In the genomic region with DNA sequence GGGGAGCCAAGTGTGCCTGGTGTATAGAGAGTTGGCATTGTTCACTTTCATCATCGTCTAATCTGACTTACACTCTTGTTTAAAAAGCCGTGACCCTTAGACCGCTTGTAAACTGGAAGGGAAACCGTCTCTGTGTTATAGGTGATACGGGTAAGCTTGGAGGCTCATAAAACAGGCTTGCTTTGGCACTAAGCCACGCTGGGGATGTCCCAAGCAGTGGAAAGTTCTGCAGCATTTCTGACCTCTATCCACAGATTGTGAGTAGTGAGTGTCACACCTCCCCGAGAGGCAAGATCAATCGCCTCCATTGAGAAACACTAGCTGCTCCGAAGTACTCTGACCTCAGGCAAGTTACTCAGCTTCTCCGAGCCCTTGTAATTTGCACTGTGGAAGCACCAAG, we compare ENCODE assay signal across 15 mouse cellular contexts. TPM values are rescaled to one million over a fixed set of nuclear protein-coding genes. Genes with fewer than 3 reads are reported as not detected.
DNase-seq lines count a peak whose midpoint lies in the region; ATAC-seq and TF ChIP-seq lines count a peak whose summit lies in the region.
"Had no signal": no experiment of that assay in that cellular context is flagged by ENCODE, and none has a peak within 500 bp of the region (broad histone marks: within the 10 kb centered on the region; RNA-seq: fewer than 3 reads in every experiment).

No protein-coding gene starts in this region.

- TF ChIP-seq CTCF in Patski (IDR thresholded peaks at IDR 0.05): no peak
- no peak for TF ChIP-seq CTCF in thymus, adult 2 months (IDR thresholded peaks at IDR 0.05; ENCODE audit: borderline replicate concordance, control insufficient read depth, extremely low read depth, insufficient read depth, low read length, poor library complexity)

- peak; percentile 20 for ATAC-seq in Patski

- in situ Hi-C loops in Patski (cut with MboI; ENCODE audit: low pct_unique_long_range_greater_than_20kb): no loop called here

- CTCF ChIA-PET in Patski (lab: Charles Lee): interaction anchor here (1.2 kb wide), 1 partner anchor 16 kb away, joined by 3 read pairs; no protein-coding TSS in a partner anchor

- no peaks in the 10 kb centered on the region for H3K4me1 ChIP-seq in thymus, adult 2 months (replicated peaks; ENCODE audit: control insufficient read depth, insufficient read depth, low read length)

- no peaks in the 10 kb centered on the region for H3K27me3 ChIP-seq in Patski
- H3K27me3 ChIP-seq in thymus, adult 2 months (ENCODE audit: control insufficient read depth, insufficient read depth, low read length): no peaks in the 10 kb centered on the region
- H3K27me3 ChIP-seq: forebrain, embryonic 12.5 days; megakaryocyte, embryonic 14.5 days had no signal

- H3K27ac ChIP-seq in thymus, adult 2 months (ENCODE audit: control insufficient read depth, insufficient read depth, low read length): no peak overlapping the region
- H3K27ac ChIP-seq: forebrain, embryonic 12.5 days had no signal

- TF ChIP-seq POLR2A in thymus, adult 2 months (IDR thresholded peaks at IDR 0.05; ENCODE audit: control insufficient read depth, extremely low read depth, insufficient read depth, low read length, poor library complexity): no peak

- peak; percentile 40 for DNase-seq in kidney, adult 11 months
- DNase-seq in kidney, adult 18-20 months: no peak
- DNase-seq in Patski (ENCODE audit: low read depth, low spot score): peak; percentile 28
- DNase-seq in gonadal fat pad, adult 2 months (ENCODE audit: low read depth): peak; percentile 85
- DNase-seq in kidney, postnatal 14 days: peak; percentile 42
- no peak for DNase-seq in thymus, postnatal 10 days (ENCODE audit: low spot score in 2 of 2)
- no peak for DNase-seq in cerebellum, postnatal 4 days (ENCODE audit: low spot score in 2 of 2)
- no peak for DNase-seq in thymus, adult 2 months
- DNase-seq: cerebellum, postnatal 10 days; gastrocnemius, postnatal 14 days; lung, adult 2 months; thymus, postnatal 25 days had no signal

- 87% methylated on average over 10 of the region's 10 CpGs for WGBS in thymus, adult 2 months

- no peak overlapping the region for H3K4me3 ChIP-seq in thymus, adult 2 months (ENCODE audit: control insufficient read depth, insufficient read depth, low read length)
- H3K4me3 ChIP-seq: forebrain, embryonic 12.5 days; megakaryocyte, embryonic 14.5 days; myocyte had no signal

- H3K36me3 ChIP-seq in thymus, adult 2 months (ENCODE audit: control insufficient read depth, insufficient read depth, low read length): no peaks in the 10 kb centered on the region
- H3K36me3 ChIP-seq: forebrain, embryonic 12.5 days had no signal

- POLR2A ChIA-PET in Patski (lab: Charles Lee): no interaction called here

RNA-seq across cellular contexts. Expression of gene Chst11, which starts 47.3 kb away (rescaled TPM):
- polyA plus RNA-seq in Patski (2021): 10.3 TPM
- 7.8 and 9.6 TPM in 2 replicates for polyA plus RNA-seq in gonadal fat pad, adult 2 months (2012; rRNA removed)
- 15.5 and 19.4 TPM in 2 replicates for polyA plus RNA-seq in thymus, adult 2 months (2012; rRNA removed)

Comparison
In these comparisons a context has a peak if more than half of its experiments do, and no peak if none do; other contexts are left out.
1. DNase-seq: peak in kidney, adult 11 months (single experiment), Patski (single experiment), gonadal fat pad, adult 2 months (single experiment) and kidney, postnatal 14 days (single experiment); none in kidney, adult 18-20 months (single experiment), thymus, postnatal 10 days (0 of 2), cerebellum, postnatal 4 days (0 of 2) and thymus, adult 2 months (single experiment).